ENCODE assay signal across 1 mouse cellular context in genomic region chr16:30642229-30642628, GRCm38 (mm10).
TF ChIP-seq lines count a peak whose summit lies in the region.

No protein-coding gene starts in this region.

TF ChIP-seq in MEL, 35 proteins besides CTCF, POLR2A, EP300 and RAD21:
- TF ChIP-seq SMC3 (IDR thresholded peaks at IDR 0.05; ENCODE audit: low read depth, low read length), result peak; percentile 5; the same call in 1 of the 2 replicates
- TF ChIP-seq HCFC1 (IDR thresholded peaks at IDR 0.05; ENCODE audit: low read depth, low read length), result no peak
